Mouse (Mus musculus) heart, adult 2 months (tissue): ENCODE measurements at regions not wholly inside any gene's neighbourhood (a gene's known extent, or its start where the extent isn't known, plus 50 kb on each side); places are given as distances from the start of the nearest gene placed in this dataset.

Experiments used
- DNase-seq, 2 experiments: peaks; one replicate each; pipeline ENCODE4 v3.0.0; 2021
- H3K27ac ChIP-seq: fragments of 200-600 bp; 2 replicates; pipeline ENCODE4 v1.8.1; 2022
- H3K27me3 ChIP-seq: fragments of 200-500 bp; 2 replicates; pipeline ENCODE4 v1.6.1; 2012; ENCODE audit warnings: mild to moderate bottlenecking, low read length, inconsistent platforms, mixed read lengths; ENCODE audit not compliant: control insufficient read depth, insufficient read depth
- H3K36me3 ChIP-seq: fragments of 200-500 bp; 2 replicates; pipeline ENCODE4 v1.6.1; 2012; ENCODE audit warnings: low read length, inconsistent platforms; ENCODE audit not compliant: control insufficient read depth, insufficient read depth
- H3K4me1 ChIP-seq: fragments of 200-500 bp; 2 replicates; pipeline ENCODE4 v1.6.1; 2011; ENCODE audit warnings: low read length; ENCODE audit not compliant: control insufficient read depth, insufficient read depth
- H3K4me3 ChIP-seq: fragments of 200-600 bp; 2 replicates; pipeline ENCODE4 v1.8.1; 2022
- H3K79me2 ChIP-seq: fragments of 200-500 bp; replicated peaks from 2 replicates; pipeline ENCODE4 v1.6.1; 2012; ENCODE audit warnings: mild to moderate bottlenecking, inconsistent platforms, low read length, moderate library complexity, mixed read lengths; ENCODE audit not compliant: control insufficient read depth, insufficient read depth
- H3K9ac ChIP-seq: fragments of 200-500 bp; 2 replicates; pipeline ENCODE4 v1.6.1; 2012; ENCODE audit warnings: low read depth, mild to moderate bottlenecking, control low read depth, inconsistent platforms, low read length, mixed read lengths
- CTCF ChIP-seq: fragments of 200-600 bp; IDR thresholded peaks from 2 replicates; pipeline ENCODE4 v1.8.1; 2022; ENCODE audit warnings: antibody characterized with exemption, mild to moderate bottlenecking, moderate library complexity
- EP300 ChIP-seq: fragments of 200-500 bp; IDR thresholded peaks from 2 replicates; pipeline ENCODE4 v1.6.1; 2011; ENCODE audit warnings: low read depth, low read length, control low read depth; ENCODE audit not compliant: insufficient read depth
- POLR2A ChIP-seq: fragments of 200-500 bp; IDR thresholded peaks from 2 replicates; pipeline ENCODE4 v1.6.1; 2011; ENCODE audit warnings: mild to moderate bottlenecking, low read depth, low read length, control low read depth; ENCODE audit not compliant: insufficient read depth
- WGBS: fragments of 180-500 bp; shearing (Covaris S2); methylation state at CpG from one replicate; pipeline ENCODE4 v1.1.7; 2018; 5-methylcytosine and 5-hydroxymethylcytosine counted together
- intact Hi-C: fragments of 180-260 bp; cut with DNase I; formaldehyde crosslinking; loops from one replicate; pipeline ENCODE4 v1.15.1; 2025

GRCm38 (mm10) chr12:38972205-38972604 lies 193.0 kb downstream of the Etv1 start:
- H3K79me2 ChIP-seq = no peaks in the 10 kb centered on the region
- WGBS = 83% methylated on average over 3 of the region's 3 CpGs
- H3K27ac ChIP-seq = no peak overlapping the region
- DNase-seq = no peak
- no peaks in the 10 kb centered on the region for H3K36me3 ChIP-seq
- intact Hi-C loops = no loop called here
- no peak for TF ChIP-seq CTCF
- TF ChIP-seq POLR2A = no peak
- TF ChIP-seq EP300 = no peak
- no peaks in the 10 kb centered on the region for H3K4me1 ChIP-seq
- H3K27me3 ChIP-seq = no peaks in the 10 kb centered on the region
- H3K4me3 ChIP-seq = no peak overlapping the region
- no peak overlapping the region for H3K9ac ChIP-seq

DNA sequence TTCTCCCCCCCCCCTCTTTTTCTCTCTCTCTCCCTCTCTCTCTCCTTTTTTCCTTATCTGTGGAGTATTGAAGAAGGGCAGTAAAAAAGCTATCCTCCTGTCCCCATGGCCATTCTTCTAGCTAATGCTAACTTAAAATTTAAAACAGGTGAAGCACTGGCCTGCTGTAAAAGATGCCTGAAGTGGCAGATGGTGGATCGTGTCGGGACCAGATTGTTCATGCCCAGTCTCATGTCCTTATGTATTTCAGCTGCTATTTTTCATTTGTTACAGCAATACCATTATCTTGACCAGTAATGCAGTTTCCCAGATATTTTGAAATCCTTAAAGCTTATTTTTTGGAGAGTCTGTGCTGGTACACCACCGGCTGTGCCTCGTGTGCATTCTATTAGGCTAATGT lies 196.3 kb downstream of the Etv1 start:
- intact Hi-C loops = no loop called here
- TF ChIP-seq POLR2A = no peak
- no peak for TF ChIP-seq CTCF
- WGBS = 84% methylated on average over 4 of the region's 4 CpGs
- Histone ChIP-seq H3K79me2 (no peaks in the 10 kb centered on the region), H3K4me3 (no peak overlapping the region), H3K27ac (no peak overlapping the region), H3K9ac (no peak overlapping the region), H3K27me3 (no peaks in the 10 kb centered on the region), H3K4me1 (no peaks in the 10 kb centered on the region), H3K36me3 (no peaks in the 10 kb centered on the region)
- DNase-seq = no peak

- Histone ChIP-seq H3K9ac (no peak overlapping the region), H3K4me3 (no peak overlapping the region), H3K4me1 (no peaks in the 10 kb centered on the region), H3K79me2 (no peaks in the 10 kb centered on the region), H3K27me3 (no peaks in the 10 kb centered on the region), H3K36me3 (no peaks in the 10 kb centered on the region), H3K27ac (no peak overlapping the region)
- intact Hi-C loops = no loop called here
- DNase-seq = no peak
- TF ChIP-seq EP300 (no peak), CTCF (no peak), POLR2A (no peak)
Observed at GRCm38 (mm10) chr12:38982423-38982822, 203.2 kb downstream of the Etv1 start.

DNA sequence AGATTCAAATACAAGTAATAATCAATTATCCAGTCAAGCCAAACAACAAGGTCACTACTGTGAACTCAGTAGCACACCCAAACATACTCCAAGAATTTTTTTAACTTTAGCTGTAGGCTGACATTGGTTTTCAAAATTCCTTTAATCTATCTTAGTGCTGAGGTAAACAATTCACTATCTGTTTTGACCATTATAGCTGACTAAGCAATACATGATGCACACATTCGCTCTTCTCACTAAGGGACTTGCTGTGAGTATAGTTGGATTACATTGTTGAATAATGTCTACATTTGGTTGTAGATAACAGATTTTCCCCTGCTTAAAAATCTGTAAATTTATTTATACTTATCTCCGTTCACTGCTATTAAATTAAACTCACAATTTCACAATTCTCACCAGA lies 206.7 kb downstream of the Etv1 start:
- Histone ChIP-seq H3K4me1 (no peaks in the 10 kb centered on the region), H3K27ac (no peak overlapping the region), H3K36me3 (no peaks in the 10 kb centered on the region), H3K4me3 (no peak overlapping the region), H3K79me2 (no peaks in the 10 kb centered on the region), H3K27me3 (no peaks in the 10 kb centered on the region), H3K9ac (no peak overlapping the region)
- WGBS = 91% methylated on average over 2 of the region's 2 CpGs
- no peak for DNase-seq
- TF ChIP-seq CTCF (no peak), POLR2A (no peak), EP300 (no peak)
- intact Hi-C loops = no loop called here

GRCm38 (mm10) chr12:38986346-38986745 lies 207.2 kb downstream of the Etv1 start:
- WGBS = 91% methylated on average over 3 of the region's 3 CpGs
- Histone ChIP-seq H3K79me2 (no peaks in the 10 kb centered on the region), H3K27me3 (no peaks in the 10 kb centered on the region)

GRCm38 (mm10) chr12:38987277-38987676 lies 208.1 kb downstream of the Etv1 start:
- Histone ChIP-seq H3K79me2 (no peaks in the 10 kb centered on the region), H3K9ac (no peak overlapping the region), H3K27ac (no peak overlapping the region), H3K27me3 (no peaks in the 10 kb centered on the region), H3K36me3 (no peaks in the 10 kb centered on the region), H3K4me3 (no peak overlapping the region), H3K4me1 (no peaks in the 10 kb centered on the region)
- DNase-seq = no peak
- intact Hi-C loops = no loop called here
- TF ChIP-seq EP300 = no peak
- no peak for TF ChIP-seq POLR2A
- TF ChIP-seq CTCF = no peak

More at GRCm38 (mm10) chr12:38986346-38986745, 207.2 kb downstream of the Etv1 start:
- no peaks in the 10 kb centered on the region for H3K36me3 ChIP-seq
- no peaks in the 10 kb centered on the region for H3K4me1 ChIP-seq
- intact Hi-C loops = no loop called here
- no peak for DNase-seq
- TF ChIP-seq EP300 (no peak), POLR2A (no peak), CTCF (no peak)
- H3K4me3 ChIP-seq = no peak overlapping the region
- no peak overlapping the region for H3K9ac ChIP-seq
- no peak overlapping the region for H3K27ac ChIP-seq
